Mouse (Mus musculus): ENCODE results near the gene Olfr907. TPM values are rescaled to one million over a fixed set of nuclear protein-coding genes. Genes with fewer than 3 reads are reported as not detected.

The Olfr907 gene
- polyA plus RNA-seq (2016; fragmentation: Nextera tagmentation; extraction: Ambion mirVana): not detected in 2 replicates

DNA sequence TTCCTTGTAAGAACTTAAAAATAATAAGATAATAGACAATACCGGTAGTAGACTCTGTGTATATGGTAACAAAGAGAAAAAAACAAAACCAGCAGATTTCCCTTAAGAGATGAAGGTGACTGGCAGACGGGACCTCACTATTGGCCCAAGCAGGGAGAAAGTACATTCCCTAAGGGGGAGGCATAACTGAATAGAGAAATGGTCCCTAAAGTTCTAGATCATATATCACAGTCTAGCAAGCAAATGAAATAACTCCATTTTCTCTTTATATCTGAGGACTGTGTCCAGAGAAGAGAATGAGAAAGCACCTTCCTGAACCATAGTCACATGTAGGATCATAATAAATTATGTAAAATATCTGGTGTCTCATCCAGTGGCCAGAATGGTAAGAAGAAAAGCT is at the start of gene Olfr907:
Gene Olfr907, plus strand, starts transcription at position 301 of the 400 bp plus-strand sequence.
- WGBS: 85% methylated on average over 2 of the region's 2 CpGs
- H3K27ac ChIP-seq: no peak within 1 kb of the TSS
- H3K4me3 ChIP-seq (replicated peaks): no peak within 1 kb of the TSS
- H3K9ac ChIP-seq: no peak within 1 kb of the TSS
- ATAC-seq (ENCODE audit: low FRiP score): no peak
- no peaks in the 10 kb centered on the region for H3K4me1 ChIP-seq
- H3K27me3 ChIP-seq: no peaks in the 10 kb centered on the region
- H3K4me2 ChIP-seq: no peak within 1 kb of the TSS
- no peaks in the 10 kb centered on the region for H3K9me3 ChIP-seq
- no peaks in the 10 kb centered on the region for H3K36me3 ChIP-seq (replicated peaks)

DNA sequence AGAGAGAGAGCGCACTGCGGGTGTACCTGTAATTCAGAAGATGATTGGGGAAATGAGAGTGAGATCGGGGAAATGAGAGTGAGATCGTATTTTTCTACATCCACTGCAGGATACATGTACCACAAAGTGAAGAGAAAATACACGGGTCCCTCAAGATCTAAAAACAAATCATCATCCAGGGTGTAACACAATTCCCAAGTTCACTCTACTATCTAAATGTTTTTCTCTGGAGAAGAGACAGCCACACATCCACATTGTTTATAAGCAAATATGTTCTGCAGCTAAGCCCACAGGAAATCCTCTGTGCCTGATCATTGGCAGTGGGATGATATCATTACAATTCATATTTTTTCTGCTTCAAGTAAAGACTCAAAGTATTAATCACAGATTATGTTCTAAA is 48.2 kb upstream of the Olfr907 start, which contains the start of gene Olfr902:
Gene Olfr902, plus strand, starts transcription at position 301 of the 400 bp plus-strand sequence.
- WGBS: 94% methylated on average over 5 of the region's 5 CpGs
- ATAC-seq (ENCODE audit: low FRiP score): no peak
- no peak within 1 kb of the TSS for H3K27ac ChIP-seq
- no peaks in the 10 kb centered on the region for H3K4me1 ChIP-seq
- no peaks in the 10 kb centered on the region for H3K9me3 ChIP-seq
- no peak within 1 kb of the TSS for H3K9ac ChIP-seq
- no peak within 1 kb of the TSS for H3K4me2 ChIP-seq
- H3K36me3 ChIP-seq (replicated peaks): no peaks in the 10 kb centered on the region
- no peaks in the 10 kb centered on the region for H3K27me3 ChIP-seq
- H3K4me3 ChIP-seq (replicated peaks): no peak within 1 kb of the TSS

DNA sequence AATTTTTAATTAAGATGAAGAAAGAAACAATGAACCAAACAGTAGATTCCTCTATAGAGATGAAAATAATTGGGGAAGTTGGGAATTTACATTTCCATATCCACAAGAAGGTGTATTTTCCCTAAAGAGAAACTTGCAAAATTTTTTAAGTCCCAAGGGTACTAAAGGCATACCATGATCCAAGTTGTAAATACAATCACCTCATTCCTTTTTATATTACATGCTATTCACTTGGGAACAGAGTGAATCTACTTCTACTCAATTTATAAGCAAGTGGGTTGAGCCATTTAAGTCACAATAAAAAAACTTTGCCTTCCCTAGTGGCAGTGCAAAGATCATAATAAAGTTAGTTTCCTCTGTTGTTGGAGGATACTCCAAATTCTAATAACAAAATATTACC is 32.8 kb upstream of the Olfr907 start, which contains the start of gene Olfr904:
Gene Olfr904, plus strand, starts transcription at position 301 of the 400 bp plus-strand sequence.
- H3K9ac ChIP-seq: no peak within 1 kb of the TSS
- no peak within 1 kb of the TSS for H3K4me2 ChIP-seq
- H3K9me3 ChIP-seq: no peaks in the 10 kb centered on the region
- H3K4me1 ChIP-seq: no peaks in the 10 kb centered on the region
- no peaks in the 10 kb centered on the region for H3K36me3 ChIP-seq (replicated peaks)
- ATAC-seq (ENCODE audit: low FRiP score): no peak
- H3K4me3 ChIP-seq (replicated peaks): no peak within 1 kb of the TSS
- H3K27me3 ChIP-seq: no peaks in the 10 kb centered on the region
- H3K27ac ChIP-seq: no peak within 1 kb of the TSS

DNA sequence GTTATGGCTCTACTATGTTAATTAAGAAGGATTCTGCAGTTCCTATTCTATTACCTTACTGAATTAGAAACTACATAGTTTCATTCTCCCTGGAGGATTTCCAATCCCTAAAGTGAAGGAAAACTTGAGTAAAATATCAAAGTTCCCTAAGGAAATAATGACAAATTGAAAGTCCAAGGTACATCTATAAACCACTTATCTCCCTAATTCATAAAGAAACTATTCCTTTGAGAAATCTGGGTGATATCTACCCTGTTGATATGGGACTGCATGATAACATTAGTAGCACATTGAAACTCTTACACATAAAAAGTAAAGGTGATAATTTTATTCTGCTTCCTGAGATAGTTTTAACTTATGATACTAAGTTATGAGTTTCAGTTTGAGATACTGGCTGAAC is 24.8 kb upstream of the Olfr907 start, which contains the start of gene Olfr905:
Gene Olfr905, plus strand, starts transcription at position 301 of the 400 bp plus-strand sequence.
- no peak for ATAC-seq (ENCODE audit: low FRiP score)
- Histone ChIP-seq H3K36me3 (replicated peaks) (no peaks in the 10 kb centered on the region), H3K4me1 (no peaks in the 10 kb centered on the region), H3K4me2 (no peak within 1 kb of the TSS), H3K4me3 (replicated peaks) (no peak within 1 kb of the TSS), H3K27ac (no peak within 1 kb of the TSS), H3K9ac (no peak within 1 kb of the TSS), H3K27me3 (no peaks in the 10 kb centered on the region), H3K9me3 (no peaks in the 10 kb centered on the region)

DNA sequence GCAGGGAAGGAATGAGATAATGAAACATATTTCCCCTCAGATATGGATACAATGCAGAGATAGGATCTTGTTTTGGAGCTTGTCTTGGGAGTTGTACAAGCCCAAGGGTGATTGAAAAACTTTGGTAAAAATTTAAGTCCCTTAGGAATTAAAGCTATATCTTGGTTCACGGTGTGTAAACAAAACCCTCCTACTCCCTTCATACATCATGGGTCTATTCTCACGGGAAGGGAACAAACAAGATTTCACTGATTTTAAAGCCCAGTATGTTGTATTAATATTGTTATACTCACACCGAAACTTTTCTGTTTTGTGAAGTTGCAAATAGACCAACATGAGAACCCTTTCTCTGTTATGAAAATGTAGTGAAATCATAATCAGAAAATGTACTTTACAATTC is 8.8 kb upstream of the Olfr907 start, which contains the start of gene Olfr906:
Gene Olfr906, plus strand, starts transcription at position 301 of the 400 bp plus-strand sequence.
- no peak within 1 kb of the TSS for H3K9ac ChIP-seq
- no peak within 1 kb of the TSS for H3K4me3 ChIP-seq (replicated peaks)
- no peaks in the 10 kb centered on the region for H3K36me3 ChIP-seq (replicated peaks)
- no peaks in the 10 kb centered on the region for H3K9me3 ChIP-seq
- ATAC-seq (ENCODE audit: low FRiP score): no peak
- no peaks in the 10 kb centered on the region for H3K4me1 ChIP-seq
- H3K27me3 ChIP-seq: no peaks in the 10 kb centered on the region
- no peak within 1 kb of the TSS for H3K27ac ChIP-seq
- WGBS: 90% methylated on average over 3 of the region's 3 CpGs
- no peak within 1 kb of the TSS for H3K4me2 ChIP-seq

DNA sequence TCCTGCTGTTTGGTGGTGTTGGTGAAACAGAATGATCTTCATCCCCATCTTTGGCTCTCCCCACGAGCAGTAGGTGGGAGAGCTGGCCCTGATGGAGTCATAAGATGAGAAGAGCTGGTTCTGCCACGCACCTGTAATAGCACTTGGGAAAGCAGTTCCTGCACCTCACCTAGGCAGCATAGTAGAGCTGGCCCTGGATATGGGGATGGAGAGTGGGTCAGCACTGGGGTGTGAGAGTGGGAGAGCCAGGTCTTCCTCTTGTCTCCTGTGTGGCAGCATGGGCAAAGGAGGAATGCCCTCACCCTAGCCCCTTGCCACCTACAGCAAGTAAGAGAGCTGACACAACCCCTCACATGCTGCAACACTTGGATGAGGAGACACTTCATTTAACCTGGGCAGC is 16.8 kb downstream of the Olfr907 start:
- no peak for ATAC-seq (ENCODE audit: low FRiP score)
- H3K27ac ChIP-seq: no peak overlapping the region
- no peak overlapping the region for H3K4me3 ChIP-seq (replicated peaks)
- 77% methylated on average over 2 of the region's 2 CpGs for WGBS
- H3K36me3 ChIP-seq (replicated peaks): no peaks in the 10 kb centered on the region
- H3K4me2 ChIP-seq: no peak overlapping the region
- no peaks in the 10 kb centered on the region for H3K9me3 ChIP-seq
- no peaks in the 10 kb centered on the region for H3K4me1 ChIP-seq
- H3K27me3 ChIP-seq: no peaks in the 10 kb centered on the region
- no peak overlapping the region for H3K9ac ChIP-seq

DNA sequence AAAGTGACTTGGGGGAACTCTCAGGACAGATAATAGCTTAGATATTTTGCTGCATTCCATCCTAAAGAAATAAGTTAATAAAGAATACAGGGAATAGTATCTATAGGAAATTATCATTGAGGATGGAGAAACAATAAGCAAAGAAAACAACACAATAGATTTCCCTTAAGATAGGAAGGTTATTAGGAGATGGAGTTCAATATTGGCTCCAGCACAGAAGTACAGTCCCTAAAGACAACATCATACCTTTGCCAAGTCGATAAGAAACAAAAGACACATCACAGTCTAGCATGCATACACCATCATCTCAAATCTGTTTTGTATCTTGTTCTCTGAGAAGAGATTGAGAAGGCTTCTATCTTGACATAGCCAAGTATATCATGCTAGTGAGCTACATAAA is 25.7 kb downstream of the Olfr907 start, which contains the start of gene Olfr911-ps1:
Gene Olfr911-ps1, plus strand, starts transcription at position 301 of the 400 bp plus-strand sequence.
- Histone ChIP-seq H3K36me3 (replicated peaks) (no peaks in the 10 kb centered on the region), H3K27me3 (no peaks in the 10 kb centered on the region), H3K9ac (no peak within 1 kb of the TSS), H3K4me3 (replicated peaks) (no peak within 1 kb of the TSS), H3K27ac (no peak within 1 kb of the TSS), H3K4me2 (no peak within 1 kb of the TSS), H3K4me1 (no peaks in the 10 kb centered on the region), H3K9me3 (no peaks in the 10 kb centered on the region)
- no peak for ATAC-seq (ENCODE audit: low FRiP score)
- 81% methylated on average over 1 of the region's 1 CpGs for WGBS

DNA sequence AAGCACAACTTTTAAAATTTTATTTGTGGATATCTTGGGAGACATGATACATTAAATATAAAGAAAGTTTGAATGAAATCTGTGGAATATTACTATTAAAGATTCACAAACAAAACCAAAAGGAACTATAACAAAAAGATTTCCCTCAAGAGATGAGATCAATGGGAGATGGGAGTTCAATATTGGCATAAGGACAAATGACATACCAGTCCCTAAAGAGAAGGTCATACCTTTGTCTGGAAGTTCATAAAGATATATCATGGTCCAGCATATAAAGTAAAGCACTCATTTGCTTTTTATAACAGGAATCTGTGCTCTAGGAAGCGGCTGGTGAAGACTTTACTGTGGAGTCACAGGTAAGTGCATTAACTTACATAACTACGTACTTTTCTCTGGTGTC is 41.9 kb downstream of the Olfr907 start, which contains the start of gene Olfr910:
Gene Olfr910, plus strand, starts transcription at position 301 of the 400 bp plus-strand sequence.
- no peaks in the 10 kb centered on the region for H3K27me3 ChIP-seq
- WGBS: 92% methylated on average over 2 of the region's 2 CpGs
- no peak for ATAC-seq (ENCODE audit: low FRiP score)

More for the DNA sequence above, 41.9 kb downstream of the Olfr907 start, which contains the start of gene Olfr910:
- H3K4me1 ChIP-seq: no peaks in the 10 kb centered on the region
- H3K9ac ChIP-seq: no peak within 1 kb of the TSS
- H3K27ac ChIP-seq: no peak within 1 kb of the TSS
- H3K4me2 ChIP-seq: no peak within 1 kb of the TSS
- H3K4me3 ChIP-seq (replicated peaks): no peak within 1 kb of the TSS
- H3K36me3 ChIP-seq (replicated peaks): no peaks in the 10 kb centered on the region
- no peaks in the 10 kb centered on the region for H3K9me3 ChIP-seq

Other genes starting within 250 kb of the Olfr907 start
- gene Olfr143, start 243.0 kb upstream of the Olfr907 start, polyA plus RNA-seq (2016; fragmentation: Nextera tagmentation; extraction: Ambion mirVana): not detected in 2 replicates
- gene Olfr895, start 227.9 kb upstream of the Olfr907 start, polyA plus RNA-seq (2016; fragmentation: Nextera tagmentation; extraction: Ambion mirVana): not detected in 2 replicates
- gene Olfr896-ps1, start 204.7 kb upstream of the Olfr907 start, polyA plus RNA-seq (2016; fragmentation: Nextera tagmentation; extraction: Ambion mirVana): not detected in 2 replicates
- not detected in 2 replicates for gene Olfr25, start 166.7 kb upstream of the Olfr907 start, polyA plus RNA-seq (2016; fragmentation: Nextera tagmentation; extraction: Ambion mirVana)
- not detected in 2 replicates for gene Olfr898, start 147.4 kb upstream of the Olfr907 start, polyA plus RNA-seq (2016; fragmentation: Nextera tagmentation; extraction: Ambion mirVana)
- not detected in 2 replicates for gene Olfr250, start 128.9 kb upstream of the Olfr907 start, polyA plus RNA-seq (2016; fragmentation: Nextera tagmentation; extraction: Ambion mirVana)
- gene Olfr251, start 118.7 kb upstream of the Olfr907 start, polyA plus RNA-seq (2016; fragmentation: Nextera tagmentation; extraction: Ambion mirVana): not detected in 2 replicates
- gene Olfr147, start 94.1 kb upstream of the Olfr907 start, polyA plus RNA-seq (2016; fragmentation: Nextera tagmentation; extraction: Ambion mirVana): not detected in 2 replicates
- not detected in 2 replicates for gene Olfr901, start 66.3 kb upstream of the Olfr907 start, polyA plus RNA-seq (2016; fragmentation: Nextera tagmentation; extraction: Ambion mirVana)
- gene Olfr902, start 48.1 kb upstream of the Olfr907 start, polyA plus RNA-seq (2016; fragmentation: Nextera tagmentation; extraction: Ambion mirVana): not detected in 2 replicates
- not detected in 2 replicates for gene Olfr904, start 32.7 kb upstream of the Olfr907 start, polyA plus RNA-seq (2016; fragmentation: Nextera tagmentation; extraction: Ambion mirVana)
- not detected in 2 replicates for gene Olfr905, start 24.7 kb upstream of the Olfr907 start, polyA plus RNA-seq (2016; fragmentation: Nextera tagmentation; extraction: Ambion mirVana)
- gene Olfr906, start 8.7 kb upstream of the Olfr907 start, polyA plus RNA-seq (2016; fragmentation: Nextera tagmentation; extraction: Ambion mirVana): not detected in 2 replicates
- gene Olfr911-ps1, start 25.8 kb downstream of the Olfr907 start, polyA plus RNA-seq (2016; fragmentation: Nextera tagmentation; extraction: Ambion mirVana): not detected in 2 replicates
- gene Olfr910, start 42.0 kb downstream of the Olfr907 start, polyA plus RNA-seq (2016; fragmentation: Nextera tagmentation; extraction: Ambion mirVana): not detected in 2 replicates
- gene Olfr912, start 84.4 kb downstream of the Olfr907 start, polyA plus RNA-seq (2016; fragmentation: Nextera tagmentation; extraction: Ambion mirVana): not detected in 2 replicates
- not detected in 2 replicates for gene Olfr913, start 97.0 kb downstream of the Olfr907 start, polyA plus RNA-seq (2016; fragmentation: Nextera tagmentation; extraction: Ambion mirVana)
- not detected in 2 replicates for gene Olfr914, start 109.3 kb downstream of the Olfr907 start, polyA plus RNA-seq (2016; fragmentation: Nextera tagmentation; extraction: Ambion mirVana)
- not detected in 2 replicates for gene Olfr916, start 164.1 kb downstream of the Olfr907 start, polyA plus RNA-seq (2016; fragmentation: Nextera tagmentation; extraction: Ambion mirVana)
- not detected in 2 replicates for gene Olfr917, start 170.0 kb downstream of the Olfr907 start, polyA plus RNA-seq (2016; fragmentation: Nextera tagmentation; extraction: Ambion mirVana)
- gene Olfr918, start 178.8 kb downstream of the Olfr907 start, polyA plus RNA-seq (2016; fragmentation: Nextera tagmentation; extraction: Ambion mirVana): not detected in 2 replicates
- gene Olfr919, start 207.9 kb downstream of the Olfr907 start, polyA plus RNA-seq (2016; fragmentation: Nextera tagmentation; extraction: Ambion mirVana): not detected in 2 replicates
- gene Vwa5a, start 222.5 kb downstream of the Olfr907 start, polyA plus RNA-seq (2016; fragmentation: Nextera tagmentation; extraction: Ambion mirVana): 6.5 and 8.7 TPM in 2 replicates

All from forebrain, embryonic 12.5 days (tissue).